Mouse (Mus musculus) forebrain, embryonic 10.5 days (tissue): ENCODE results near the gene Dido1. TPM values are rescaled to one million over a fixed set of nuclear protein-coding genes. Genes with fewer than 3 reads are reported as not detected.
A peak's percentile ranks its signal among the peaks of the same experiment; 100 is the strongest.

Experiments
- DNase-seq: peaks from one replicate; pipeline ENCODE4 v3.0.0-alpha.2; 2017; ENCODE audit warnings: low spot score; ENCODE audit errors: extremely low spot score
- H3K27ac ChIP-seq: fragments of 300-500 bp; sonication (generic); 2 replicates; pipeline ENCODE4 v1.5.1; 2016; ENCODE audit warnings: mild to moderate bottlenecking
- H3K27me3 ChIP-seq: fragments of 300-500 bp; sonication (generic); 2 replicates; pipeline ENCODE4 v1.6.1; 2016; ENCODE audit warnings: mild to moderate bottlenecking; ENCODE audit not compliant: poor library complexity, severe bottlenecking
- H3K36me3 ChIP-seq: fragments of 300-500 bp; sonication (generic); replicated peaks from 2 replicates; pipeline ENCODE4 v1.6.1; 2016; ENCODE audit warnings: mild to moderate bottlenecking, moderate library complexity
- H3K4me1 ChIP-seq: fragments of 300-500 bp; sonication (generic); 2 replicates; pipeline ENCODE4 v1.6.1; 2016
- H3K4me3 ChIP-seq: fragments of 300-500 bp; sonication (generic); 2 replicates; pipeline ENCODE4 v1.5.1; 2016; ENCODE audit warnings: mild to moderate bottlenecking, moderate library complexity
- H3K9me3 ChIP-seq: fragments of 300-500 bp; sonication (generic); 2 replicates; pipeline ENCODE4 v1.6.1; 2016; ENCODE audit warnings: mild to moderate bottlenecking, moderate library complexity
- WGBS: fragments of 180-500 bp; shearing (Covaris S2); methylation state at CpG from one replicate; pipeline ENCODE4 v1.1.7; 2016; 5-methylcytosine and 5-hydroxymethylcytosine counted together
- polyA plus RNA-seq: library from polyadenylated mRNA; unstranded; fragments of >200 nt; fragmentation: Nextera tagmentation; extraction: Ambion mirVana; gene quantifications from 2 replicates; pipeline ENCODE4 v1.2.1, GENCODE M21; 2016

Gene Dido1
- polyA plus RNA-seq, 1 experiment from 2014 or later = 33.8 TPM

GRCm38 (mm10) chr2:180657394-180658013, 52.3 kb downstream of the Dido1 start:
- H3K27ac ChIP-seq = no peak overlapping the region
- H3K9me3 ChIP-seq = no peaks in the 10 kb centered on the region
- H3K4me3 ChIP-seq = no peak overlapping the region
- DNase-seq = peak; percentile 48
- 0 out of 2 replicates have a peak, but pooled peaks cover 3% of the 10 kb centered on the region for H3K27me3 ChIP-seq
- H3K36me3 ChIP-seq = peaks cover 29% of the 10 kb centered on the region
- 78% methylated on average over 4 of the region's 4 CpGs for WGBS
- peaks cover 30% of the 10 kb centered on the region for H3K4me1 ChIP-seq

- Histone ChIP-seq H3K36me3 (peaks cover 5% of the 10 kb centered on the region; the same call in 1 of the 2 replicates), H3K27ac (0 out of 2 replicates have a peak overlapping the region, but pooled peaks have one; percentile 15), H3K9me3 (no peaks in the 10 kb centered on the region), H3K4me3 (no peak overlapping the region), H3K27me3 (0 out of 2 replicates have a peak, but pooled peaks cover 3% of the 10 kb centered on the region), H3K4me1 (peaks cover 27% of the 10 kb centered on the region)
- WGBS = 75% methylated on average over 6 of the region's 6 CpGs
- DNase-seq = no peak
Measured at GRCm38 (mm10) chr2:180655150-180655549, 54.6 kb downstream of the Dido1 start.

- Histone ChIP-seq H3K4me3 (no peak overlapping the region), H3K27ac (0 out of 2 replicates have a peak overlapping the region, but pooled peaks have one; percentile 15), H3K36me3 (0 out of 2 replicates have a peak, but pooled peaks cover under 1% of the 10 kb centered on the region), H3K4me1 (peaks cover 22% of the 10 kb centered on the region), H3K27me3 (no peaks in the 10 kb centered on the region), H3K9me3 (no peaks in the 10 kb centered on the region)
- 82% methylated on average over 7 of the region's 7 CpGs for WGBS
- no peak for DNase-seq
Measured at GRCm38 (mm10) chr2:180654666-180655065, 55.1 kb downstream of the Dido1 start.

- Histone ChIP-seq H3K4me3 (no peak overlapping the region), H3K9me3 (peaks cover 22% of the 10 kb centered on the region), H3K36me3 (no peaks in the 10 kb centered on the region), H3K4me1 (peaks cover 5% of the 10 kb centered on the region), H3K27ac (no peak overlapping the region), H3K27me3 (peaks cover 22% of the 10 kb centered on the region)
- no peak for DNase-seq
Measured at GRCm38 (mm10) chr2:180646841-180647240, 63.0 kb downstream of the Dido1 start.

GRCm38 (mm10) chr2:180643626-180644025, 66.2 kb downstream of the Dido1 start:
- DNase-seq = no peak
- H3K9me3 ChIP-seq = peaks cover 22% of the 10 kb centered on the region
- H3K27me3 ChIP-seq = peaks cover 48% of the 10 kb centered on the region
- no peak overlapping the region for H3K4me3 ChIP-seq
- H3K27ac ChIP-seq = no peak overlapping the region
- H3K36me3 ChIP-seq = no peaks in the 10 kb centered on the region
- H3K4me1 ChIP-seq = peaks cover 6% of the 10 kb centered on the region

DNA sequence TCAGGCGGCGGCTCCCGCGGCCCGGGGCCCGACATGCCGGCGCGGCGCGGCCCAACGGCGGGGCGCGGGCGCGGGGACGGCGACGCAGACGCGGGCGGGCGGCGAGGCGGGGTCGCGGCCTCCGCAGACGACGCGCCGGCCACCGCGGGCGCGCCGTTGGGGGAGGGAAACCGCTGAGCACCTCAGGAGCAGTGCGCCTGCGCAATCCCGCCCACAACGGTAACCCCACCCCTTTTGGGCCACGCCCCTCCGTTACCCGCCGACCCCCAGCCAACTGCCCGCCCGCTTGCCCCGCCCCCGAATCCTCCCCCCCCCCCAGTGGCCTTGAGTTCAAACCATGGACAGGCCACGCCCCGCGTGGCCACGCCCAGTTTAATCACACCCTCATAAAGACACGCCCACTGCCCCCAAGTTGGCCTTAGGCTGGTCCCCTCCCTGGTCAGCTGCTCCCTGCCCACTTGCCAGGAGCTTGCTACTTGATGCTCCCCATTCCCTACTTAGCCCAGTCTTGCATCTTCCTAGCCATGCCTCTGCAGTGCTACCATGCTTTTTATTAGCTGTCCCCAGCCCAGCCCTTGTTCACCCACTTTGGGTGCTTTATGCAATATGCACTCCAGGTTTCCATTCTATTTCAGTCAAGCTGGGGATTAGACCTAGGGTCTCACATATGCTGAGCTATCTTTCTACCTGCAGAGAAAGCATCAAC, 67.1 kb downstream of the Dido1 start, which contains the start of gene Tcfl5:
Gene Tcfl5, minus strand, starts transcription at position 154 of the 706 bp plus-strand sequence.
- no peak within 1 kb of the TSS; the same call in 1 of the 2 replicates for H3K27ac ChIP-seq
- WGBS = 8% methylated on average over 38 of the region's 56 CpGs
- peaks cover 22% of the 10 kb centered on the region for H3K9me3 ChIP-seq
- no peak for DNase-seq
- peak within 1 kb of the TSS; percentile 46 for H3K4me3 ChIP-seq
- peaks cover 6% of the 10 kb centered on the region for H3K4me1 ChIP-seq
- H3K27me3 ChIP-seq = peaks cover 48% of the 10 kb centered on the region
- H3K36me3 ChIP-seq = no peaks in the 10 kb centered on the region

DNA sequence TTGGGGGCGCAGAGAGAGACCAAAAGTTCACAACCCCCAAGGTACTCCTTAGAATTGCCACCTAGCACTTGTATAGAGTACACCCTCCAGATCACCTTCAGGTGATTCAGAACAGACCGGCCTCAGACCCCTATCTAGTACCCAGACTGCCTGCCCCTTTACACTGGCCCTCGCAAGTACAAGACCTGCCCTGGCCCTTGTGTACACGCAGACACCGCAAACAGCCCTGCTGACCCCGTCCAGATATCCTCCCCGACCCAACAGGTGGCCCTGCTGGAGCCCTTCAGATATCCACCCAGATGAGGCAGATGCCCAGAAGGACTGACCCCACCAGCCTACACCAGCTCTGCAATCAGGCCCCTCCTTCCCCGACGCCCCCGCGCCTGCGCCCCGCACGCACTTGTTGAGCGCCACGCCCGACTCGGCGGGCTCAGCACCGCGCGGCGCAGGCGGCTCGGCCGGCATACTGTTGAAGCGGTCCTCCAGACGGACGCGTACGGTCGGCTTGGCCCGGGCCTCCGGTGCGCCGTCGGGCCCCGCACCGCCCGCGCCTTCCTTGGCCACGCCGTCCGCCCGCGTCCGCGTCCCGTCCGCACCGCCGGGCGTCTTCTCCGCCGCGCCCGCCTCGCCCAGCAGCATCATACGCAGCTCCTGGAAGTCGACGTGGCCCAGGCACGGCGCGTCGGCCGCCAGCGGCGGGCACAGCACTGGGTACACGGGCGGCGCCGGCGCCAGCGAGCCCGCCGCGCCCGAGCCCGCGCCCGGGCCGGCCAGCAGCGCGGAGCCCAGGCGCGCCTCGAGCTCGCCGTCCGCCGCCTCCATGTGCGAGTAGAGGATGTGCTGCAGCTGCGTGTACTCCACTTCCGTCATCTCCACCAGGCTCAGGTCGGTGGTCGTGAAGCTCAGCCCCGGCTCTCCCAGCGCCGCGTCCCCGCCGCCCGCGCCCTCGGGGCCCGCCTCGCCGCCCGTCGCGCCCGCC, 67.9 kb downstream of the Dido1 start:
- no peak overlapping the region; the same call in 1 of the 2 replicates for H3K27ac ChIP-seq
- no peak for DNase-seq
- 2% methylated on average over 112 of the region's 112 CpGs for WGBS
- peak overlapping the region; percentile 46 for H3K4me3 ChIP-seq
- H3K36me3 ChIP-seq = no peaks in the 10 kb centered on the region
- peaks cover 22% of the 10 kb centered on the region for H3K9me3 ChIP-seq
- H3K27me3 ChIP-seq = peaks cover 48% of the 10 kb centered on the region
- H3K4me1 ChIP-seq = peaks cover 6% of the 10 kb centered on the region

DNA sequence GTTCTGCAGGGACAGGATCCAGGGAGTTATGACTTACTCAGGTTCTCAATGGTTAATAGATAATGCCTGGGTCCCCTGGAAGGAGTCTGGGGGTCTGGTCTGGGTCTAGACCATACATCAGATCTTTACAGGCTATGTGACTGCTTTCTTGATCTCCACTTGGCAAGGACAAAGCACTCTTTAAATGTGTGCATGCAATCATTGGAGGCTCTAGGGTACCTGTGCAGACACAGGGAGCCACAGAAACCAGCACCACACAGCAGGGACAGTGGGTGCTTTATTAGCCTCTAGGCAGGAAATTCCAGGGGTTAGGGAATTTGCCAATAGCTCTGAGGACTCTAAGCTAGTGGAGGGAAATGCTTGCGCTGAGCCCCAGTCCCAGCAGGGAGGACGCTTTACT, 97.9 kb downstream of the Dido1 start:
- Histone ChIP-seq H3K36me3 (no peaks in the 10 kb centered on the region), H3K4me3 (no peak overlapping the region), H3K27ac (no peak overlapping the region), H3K4me1 (no peaks in the 10 kb centered on the region), H3K27me3 (no peaks in the 10 kb centered on the region), H3K9me3 (no peaks in the 10 kb centered on the region)
- 80% methylated on average over 2 of the region's 2 CpGs for whole genome bisulfite sequencing
- DNase-seq = no peak

- Histone ChIP-seq H3K36me3 (no peaks in the 10 kb centered on the region), H3K4me1 (no peaks in the 10 kb centered on the region), H3K27me3 (no peaks in the 10 kb centered on the region), H3K27ac (no peak overlapping the region), H3K4me3 (no peak overlapping the region), H3K9me3 (no peaks in the 10 kb centered on the region)
- no peak for DNase-seq
- 88% methylated on average over 4 of the region's 4 CpGs for WGBS
Measured at GRCm38 (mm10) chr2:180610283-180610682, 99.5 kb downstream of the Dido1 start.

Other genes with a start within 250 kb of the Dido1 start
- gene Ntsr1, start 210.0 kb downstream of the Dido1 start, polyA plus RNA-seq = not detected in 2 replicates
- 41.1 and 44.3 TPM in 2 replicates for gene Mrgbp, start 128.7 kb downstream of the Dido1 start, polyA plus RNA-seq
- 103 and 104 TPM in 2 replicates for gene Ogfr, start 120.8 kb downstream of the Dido1 start, polyA plus RNA-seq
- 3.6 and 3.7 TPM in 2 replicates for gene Col9a3, start 112.2 kb downstream of the Dido1 start, polyA plus RNA-seq
- gene Tcfl5, start 67.3 kb downstream of the Dido1 start, polyA plus RNA-seq = 0.20 and 0.30 TPM in 2 replicates
- 46.8 and 47.7 TPM in 2 replicates for gene Gid8, start 118 bp upstream of the Dido1 start, polyA plus RNA-seq
- 0.46 and 0.95 TPM in 2 replicates for gene Slc17a9, start 15.3 kb upstream of the Dido1 start, polyA plus RNA-seq
- gene Bhlhe23, start 66.9 kb upstream of the Dido1 start, polyA plus RNA-seq = 0.43 and 0.47 TPM in 2 replicates
- gene Ythdf1, start 210.9 kb upstream of the Dido1 start, polyA plus RNA-seq = 47.4 and 56.6 TPM in 2 replicates
- 0.54 and 0.56 TPM in 2 replicates for gene Birc7, start 219.0 kb upstream of the Dido1 start, polyA plus RNA-seq
- 19.7 and 27.0 TPM in 2 replicates for gene Nkain4, start 244.7 kb upstream of the Dido1 start, polyA plus RNA-seq